Mouse (Mus musculus) liver, adult 2 months (tissue): ENCODE data around the gene Gimap8.

ENCODE experiments used
- CTCF ChIP-seq: fragments of 200-500 bp; IDR thresholded peaks from 2 replicates; pipeline ENCODE4 v1.5.1; 2011; ENCODE audit warnings: low read depth, low read length, control low read depth
- POLR2A ChIP-seq: fragments of 200-500 bp; IDR thresholded peaks from 2 replicates; pipeline ENCODE4 v1.6.1; 2011; ENCODE audit warnings: low read length, control low read depth; ENCODE audit not compliant: insufficient read depth; ENCODE audit errors: extremely low read depth

GRCm38 (mm10) chr6:48680421-48680820 lies 33.4 kb downstream of the Gimap8 start:
- TF ChIP-seq CTCF (no peak), POLR2A (no peak)
